Mouse (Mus musculus) embryo, embryonic 11.5 days (tissue): ENCODE data around the gene Sypl.

ENCODE experiments used
- DNase-seq: peaks from one replicate; pipeline ENCODE4 v3.0.0-alpha.2; 2012; ENCODE audit warnings: low read depth, low spot score

The Sypl gene

GRCm38 (mm10) chr12:33003339-33003965, 49.8 kb downstream of the Sypl start:
- no peak for DNase-seq

GRCm38 (mm10) chr12:33005858-33006257, 52.2 kb downstream of the Sypl start:
- no peak for DNase-seq

DNA sequence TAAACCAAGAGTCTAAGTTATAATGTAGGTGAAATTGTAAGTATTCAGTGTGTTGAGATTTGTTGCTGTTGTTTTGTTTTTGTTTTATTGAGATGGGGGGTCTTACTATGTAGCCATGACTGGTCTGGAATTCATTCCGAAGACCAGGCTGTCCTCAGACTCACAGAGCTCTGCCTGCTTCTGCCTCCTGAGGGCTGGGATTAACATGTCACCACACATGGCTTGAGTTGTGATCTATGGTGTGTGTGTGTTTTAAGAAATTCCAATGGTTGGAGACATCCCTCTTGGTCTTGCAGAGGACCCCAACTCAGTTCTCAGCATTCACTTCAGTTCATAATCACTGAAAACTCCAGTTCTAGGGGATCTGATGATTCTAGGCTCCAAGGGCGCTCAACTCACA, 53.5 kb downstream of the Sypl start:
- DNase-seq = no peak

- DNase-seq = no peak
Measured at GRCm38 (mm10) chr12:33008305-33009110, 54.8 kb downstream of the Sypl start.

- no peak for DNase-seq
Measured at GRCm38 (mm10) chr12:33009206-33009966, 55.7 kb downstream of the Sypl start.

DNA sequence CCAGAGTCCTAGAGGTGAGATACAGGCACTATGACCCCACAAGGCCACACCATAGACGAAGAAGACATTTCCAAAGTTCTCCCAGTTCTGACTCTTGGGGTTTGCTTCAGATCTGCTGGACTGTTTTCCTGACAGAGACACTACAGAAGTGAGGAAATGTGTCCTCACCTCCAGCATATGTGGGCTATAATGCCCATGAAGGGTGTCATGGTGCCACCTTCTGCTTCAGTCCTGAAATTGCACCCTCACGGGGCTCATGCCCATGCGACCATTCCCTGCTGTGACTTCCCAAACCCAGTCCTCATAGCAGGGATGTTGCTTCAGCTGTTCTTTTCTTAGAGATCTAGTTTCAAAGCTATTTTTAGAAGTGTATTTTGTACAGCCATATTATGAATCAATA, 56.3 kb downstream of the Sypl start:
- no peak for DNase-seq

DNA sequence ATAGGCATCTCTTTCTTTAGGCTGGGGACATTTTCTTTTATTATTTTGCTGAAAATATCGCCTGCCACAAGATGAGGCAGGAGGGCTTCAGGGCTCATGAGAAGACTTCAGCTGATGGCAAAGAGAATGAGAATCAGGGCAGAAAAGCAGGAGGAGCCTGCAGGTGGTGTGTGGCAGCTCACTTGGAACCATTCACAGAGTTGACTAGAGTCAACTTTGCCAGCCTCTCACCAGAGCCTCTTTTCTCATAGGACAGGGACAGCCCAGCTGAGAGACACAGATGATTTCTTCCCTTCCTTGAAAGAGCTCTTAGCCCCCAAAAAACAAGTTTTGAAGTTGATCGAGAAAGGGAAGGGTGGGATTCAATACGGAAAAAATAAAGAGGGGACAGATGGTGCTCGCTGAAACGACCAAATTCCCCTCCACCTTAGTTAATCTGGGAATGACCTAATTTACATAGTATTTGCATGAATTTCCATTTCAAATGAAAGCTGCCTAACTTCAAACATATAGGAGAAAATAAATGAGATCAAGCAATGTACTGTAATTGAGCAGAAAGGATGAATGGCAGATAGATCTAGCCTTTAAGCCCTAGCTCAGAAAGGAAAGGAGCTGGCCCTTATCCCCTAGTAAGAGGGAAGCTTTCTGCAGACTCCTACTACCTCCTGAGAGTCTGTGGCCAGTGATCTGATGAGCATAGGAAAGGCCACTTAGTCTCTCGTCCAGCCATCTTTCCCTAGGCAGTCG, 60.5 kb downstream of the Sypl start:
- no peak for DNase-seq

DNA sequence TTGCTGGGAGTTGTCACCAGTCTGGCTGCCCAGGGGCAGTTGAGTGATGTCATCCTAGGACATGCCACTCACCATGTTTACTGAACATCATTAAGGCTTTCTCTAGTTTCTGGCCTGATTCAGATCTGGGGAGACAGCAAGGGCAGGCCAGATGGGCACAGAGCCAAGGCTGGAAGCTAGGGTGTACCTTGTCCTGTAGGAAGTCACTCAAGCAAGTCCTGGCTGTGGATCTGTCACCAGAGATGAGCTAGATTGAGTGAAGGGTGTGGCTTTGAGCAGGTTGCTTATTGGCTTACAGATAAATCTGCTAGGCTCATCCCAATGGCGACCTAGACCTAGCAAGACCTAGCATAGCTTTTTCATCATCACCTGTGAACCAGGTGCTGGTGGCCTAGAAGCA, 61.4 kb downstream of the Sypl start:
- no peak for DNase-seq

GRCm38 (mm10) chr12:33016824-33017705, 63.4 kb downstream of the Sypl start:
- DNase-seq = no peak

- no peak for DNase-seq
Measured at GRCm38 (mm10) chr12:33018601-33019000, 64.9 kb downstream of the Sypl start.

GRCm38 (mm10) chr12:33020011-33020410, 66.3 kb downstream of the Sypl start:
- no peak for DNase-seq

GRCm38 (mm10) chr12:33021140-33021539, 67.4 kb downstream of the Sypl start:
- DNase-seq = no peak

DNA sequence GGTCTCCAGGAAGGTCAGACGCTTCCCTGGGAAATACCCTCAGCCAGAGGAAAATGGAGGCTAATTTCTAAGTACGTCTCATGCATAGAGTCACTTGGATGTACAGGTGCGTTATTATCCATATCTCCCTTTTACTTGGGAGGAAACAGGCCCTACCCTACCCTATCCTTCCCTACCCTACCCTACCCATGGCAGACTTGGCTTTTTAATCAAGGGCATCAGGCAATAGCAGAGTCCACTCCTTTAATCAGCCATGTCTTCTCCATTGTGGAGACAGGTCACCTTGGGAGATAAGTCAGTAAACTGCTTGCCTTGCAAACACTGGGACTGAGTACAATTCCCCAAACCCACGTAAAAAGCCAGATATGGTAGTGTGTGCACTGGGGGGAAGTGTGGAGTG, 68.1 kb downstream of the Sypl start:
- no peak for DNase-seq

DNA sequence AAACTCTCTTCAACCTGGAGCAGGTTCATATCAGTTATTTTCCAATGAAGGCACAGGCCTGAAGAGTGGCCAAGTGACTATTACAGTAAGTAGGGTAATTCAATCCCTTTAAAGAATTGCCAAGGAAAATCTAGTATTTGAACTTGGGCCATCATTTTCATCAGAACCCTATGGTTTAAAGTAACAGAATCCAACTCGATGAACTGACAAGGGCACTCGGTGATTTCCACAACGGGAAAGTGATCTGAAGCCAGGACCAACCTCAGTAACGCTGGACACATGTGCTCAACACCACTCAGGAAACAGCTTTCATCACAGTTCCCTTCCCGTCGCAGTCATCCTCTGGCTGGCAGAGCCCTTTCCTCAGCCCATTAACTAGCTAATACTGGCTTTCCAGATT, 70.8 kb downstream of the Sypl start:
- no peak for DNase-seq

DNA sequence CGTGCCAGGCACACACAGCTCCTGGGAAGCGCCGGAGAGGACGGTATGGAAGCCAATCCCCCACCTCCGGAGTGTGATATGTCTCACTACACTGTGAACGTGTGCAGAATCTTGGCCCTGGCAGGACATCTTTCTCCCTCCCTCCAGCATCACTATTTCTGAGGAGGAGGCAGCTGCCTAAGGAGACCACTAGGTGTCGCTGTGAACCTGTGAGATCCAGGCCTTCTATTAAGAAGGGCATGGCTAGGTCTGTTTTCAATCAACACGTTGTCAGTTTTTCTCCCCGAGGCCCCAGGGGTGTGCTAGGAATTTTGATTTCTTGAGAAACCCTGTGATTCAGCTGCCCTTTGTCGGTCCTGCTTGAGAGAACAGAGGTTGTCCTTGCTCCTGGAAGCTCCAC, 73.4 kb downstream of the Sypl start:
- peak; percentile 83 for DNase-seq

- no peak for DNase-seq
Measured at GRCm38 (mm10) chr12:33028109-33028691, 74.5 kb downstream of the Sypl start.

- no peak for DNase-seq
Measured at GRCm38 (mm10) chr12:33028708-33029107, 75.0 kb downstream of the Sypl start.
